ENCODE assay signal across 8 mouse cellular contexts in the genomic region with DNA sequence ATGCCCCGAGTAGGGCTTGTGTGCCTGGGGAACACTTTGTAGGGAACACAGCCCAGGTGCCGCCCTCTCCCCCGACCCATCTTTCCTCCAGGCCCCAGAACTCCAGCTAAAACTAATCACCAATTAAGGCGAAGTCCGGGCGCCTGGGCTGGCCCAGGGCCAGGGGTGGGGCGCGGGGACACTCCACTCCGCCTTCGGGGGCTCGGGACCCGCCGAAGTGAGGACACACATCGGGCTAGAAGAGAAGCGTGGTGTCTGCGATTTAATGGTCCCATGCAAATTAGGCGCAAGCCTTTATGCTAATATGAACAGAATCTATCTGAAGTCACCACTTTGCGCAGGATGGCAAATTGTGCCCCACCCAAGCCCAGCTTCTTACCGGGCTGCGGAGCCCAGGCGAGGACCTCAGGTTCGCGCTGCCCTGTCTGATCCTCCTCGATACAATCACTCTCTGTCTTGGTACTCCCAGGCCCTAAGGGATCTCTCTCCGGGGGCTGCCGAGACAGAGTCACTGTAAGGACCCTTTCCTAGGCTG. TPM values are rescaled to one million over a fixed set of nuclear protein-coding genes. Genes with fewer than 3 reads are reported as not detected.
A peak's percentile ranks its signal among the peaks of the same experiment; 100 is the strongest.
DNase-seq lines count a peak whose midpoint lies in the region; ATAC-seq and TF ChIP-seq lines count a peak whose summit lies in the region.

No protein-coding gene starts in this region.

- no peaks in the 10 kb centered on the region for H3K27me3 ChIP-seq in heart, adult 2 months (ENCODE audit: control insufficient read depth, insufficient read depth, low read length)
- H3K27me3 ChIP-seq in kidney, postnatal 0 days (ENCODE audit: insufficient read depth, low read length): no peaks in the 10 kb centered on the region
- peaks cover 25% of the 10 kb centered on the region for H3K27me3 ChIP-seq in midbrain, embryonic 10.5 days (ENCODE audit: low read depth, poor library complexity, severe bottlenecking)

- H3K9ac ChIP-seq in heart, adult 2 months (ENCODE audit: low read depth, low read length): peak overlapping the region; percentile 77
- peak overlapping the region; percentile 72 for H3K9ac ChIP-seq in kidney, postnatal 0 days (ENCODE audit: low read depth, low read length)

- 0 out of 2 replicates have a peak, but pooled peaks have one; percentile 1 for ATAC-seq in kidney, postnatal 0 days (replicated peaks; ENCODE audit: low FRiP score, low read depth)

- H3K4me1 ChIP-seq in heart, adult 2 months (ENCODE audit: control insufficient read depth, insufficient read depth, low read length): peaks cover 1% of the 10 kb centered on the region
- H3K4me1 ChIP-seq in kidney, postnatal 0 days (replicated peaks; ENCODE audit: insufficient read depth, low read length): peaks cover 14% of the 10 kb centered on the region; the same call in 1 of the 2 replicates
- H3K4me1 ChIP-seq in midbrain, embryonic 10.5 days: peaks cover 77% of the 10 kb centered on the region

- peak overlapping the region; percentile 79 for H3K27ac ChIP-seq in heart, adult 2 months
- peak overlapping the region; percentile 75 for H3K27ac ChIP-seq in kidney, postnatal 0 days
- peak overlapping the region; percentile 96 for H3K27ac ChIP-seq in midbrain, embryonic 10.5 days (replicated peaks)

- peak; percentile 46 for DNase-seq in right cerebral cortex, postnatal 4 days
- DNase-seq in right cerebral cortex, adult 18-20 months: no peak
- DNase-seq in cerebellum, postnatal 25 days: peak; percentile 59 to 64
- peak; percentile 73 to 76 for DNase-seq in heart, adult 2 months
- peak; percentile 46 for DNase-seq in kidney, postnatal 0 days (ENCODE audit: low spot score)
- DNase-seq in midbrain, embryonic 10.5 days (ENCODE audit: low spot score): peak; percentile 56
- peak; percentile 48 for DNase-seq in urinary bladder, postnatal 25 days (ENCODE audit: low spot score)
- no peak for DNase-seq in thymus, postnatal 4 days

- TF ChIP-seq POLR2A in heart, adult 2 months (IDR thresholded peaks at IDR 0.05; ENCODE audit: insufficient read depth, low read depth, low read length): peak; percentile 43

- intact Hi-C loops in heart, adult 2 months (cut with DNase I): no loop called here

- H3K36me3 ChIP-seq in heart, adult 2 months (ENCODE audit: control insufficient read depth, insufficient read depth, low read length): no peaks in the 10 kb centered on the region
- peaks cover 12% of the 10 kb centered on the region; the same call in 1 of the 2 replicates for H3K36me3 ChIP-seq in kidney, postnatal 0 days (ENCODE audit: insufficient read depth, low read length)
- peaks cover 55% of the 10 kb centered on the region for H3K36me3 ChIP-seq in midbrain, embryonic 10.5 days

- no peak for TF ChIP-seq EP300 in heart, adult 2 months (IDR thresholded peaks at IDR 0.05; ENCODE audit: insufficient read depth, low read depth, low read length)

- H3K4me3 ChIP-seq in heart, adult 2 months: peak overlapping the region; percentile 66
- H3K4me3 ChIP-seq in kidney, postnatal 0 days (replicated peaks; ENCODE audit: low read depth, low read length): peak overlapping the region; percentile 71
- H3K4me3 ChIP-seq in midbrain, embryonic 10.5 days: peak overlapping the region; percentile 90

- no peaks in the 10 kb centered on the region for H3K79me2 ChIP-seq in heart, adult 2 months (replicated peaks; ENCODE audit: control insufficient read depth, insufficient read depth, low read length)

- no peak for TF ChIP-seq CTCF in heart, adult 2 months (IDR thresholded peaks at IDR 0.05)
- TF ChIP-seq CTCF in kidney, postnatal 0 days (IDR thresholded peaks at IDR 0.05; ENCODE audit: low read depth): no peak

- peak overlapping the region; percentile 87 for H3K4me2 ChIP-seq in kidney, postnatal 0 days (ENCODE audit: low read length)

- 1% methylated on average over 25 of the region's 26 CpGs for WGBS in heart, adult 2 months
- WGBS in kidney, postnatal 0 days: under 1% methylated on average over 26 of the region's 26 CpGs
- WGBS in midbrain, embryonic 10.5 days: under 1% methylated on average over 26 of the region's 26 CpGs

- no peaks in the 10 kb centered on the region for H3K9me3 ChIP-seq in kidney, postnatal 0 days (replicated peaks; ENCODE audit: low read length)
- H3K9me3 ChIP-seq in midbrain, embryonic 10.5 days (replicated peaks): no peaks in the 10 kb centered on the region

RNA-seq across cellular contexts. Expression of a gene that starts 0.7 kb away (rescaled TPM):
- 10 to 100 TPM in 1 of 2 experiments, 1 to 10 TPM in 1; 9.8 to 10.1 TPM for total RNA-seq in heart, adult 2 months (2021)
- polyA plus RNA-seq in heart, adult 2 months (2012; rRNA removed): 17.4 and 18.2 TPM in 2 replicates
- polyA plus RNA-seq in kidney, postnatal 0 days (2015; fragmentation: Nextera tagmentation; extraction: Ambion mirVana): 27.9 and 29.0 TPM in 2 replicates
- 24.8 and 28.7 TPM in 2 replicates for polyA plus RNA-seq in midbrain, embryonic 10.5 days (2016; fragmentation: Nextera tagmentation; extraction: Ambion mirVana)

RNA-seq across cellular contexts. Expression of a gene that starts 6.3 kb away (rescaled TPM):
- total RNA-seq in heart, adult 2 months (2021): 10 to 100 TPM; 23.7 to 24.2 TPM
- polyA plus RNA-seq in heart, adult 2 months (2012; rRNA removed): 92.6 and 102 TPM in 2 replicates
- polyA plus RNA-seq in kidney, postnatal 0 days (2015; fragmentation: Nextera tagmentation; extraction: Ambion mirVana): 83.3 and 85.1 TPM in 2 replicates
- 119 and 142 TPM in 2 replicates for polyA plus RNA-seq in midbrain, embryonic 10.5 days (2016; fragmentation: Nextera tagmentation; extraction: Ambion mirVana)

RNA-seq across cellular contexts. Expression of a gene that starts 8.7 kb away (rescaled TPM):
- 10 to 100 TPM; 13.2 to 14.7 TPM for total RNA-seq in heart, adult 2 months (2021)
- polyA plus RNA-seq in heart, adult 2 months (2012; rRNA removed): 40.5 and 68.0 TPM in 2 replicates
- polyA plus RNA-seq in kidney, postnatal 0 days (2015; fragmentation: Nextera tagmentation; extraction: Ambion mirVana): 2.8 and 3.1 TPM in 2 replicates
- polyA plus RNA-seq in midbrain, embryonic 10.5 days (2016; fragmentation: Nextera tagmentation; extraction: Ambion mirVana): 0.87 and 1.4 TPM in 2 replicates

RNA-seq across cellular contexts. Expression of a gene that starts 22.2 kb away (rescaled TPM):
- 10 to 100 TPM; 25.7 to 28.8 TPM for total RNA-seq in heart, adult 2 months (2021)
- polyA plus RNA-seq in heart, adult 2 months (2012; rRNA removed): 29.0 and 42.3 TPM in 2 replicates
- polyA plus RNA-seq in kidney, postnatal 0 days (2015; fragmentation: Nextera tagmentation; extraction: Ambion mirVana): 45.0 and 50.1 TPM in 2 replicates
- polyA plus RNA-seq in midbrain, embryonic 10.5 days (2016; fragmentation: Nextera tagmentation; extraction: Ambion mirVana): 16.5 and 18.1 TPM in 2 replicates

RNA-seq across cellular contexts. Expression of a gene that starts 24.2 kb away (rescaled TPM):
- total RNA-seq in heart, adult 2 months (2021): 1 to 10 TPM; 1.8 to 2.0 TPM
- polyA plus RNA-seq in heart, adult 2 months (2012; rRNA removed): 4.0 and 9.5 TPM in 2 replicates
- polyA plus RNA-seq in kidney, postnatal 0 days (2015; fragmentation: Nextera tagmentation; extraction: Ambion mirVana): 15.0 and 16.4 TPM in 2 replicates
- 4.9 and 6.1 TPM in 2 replicates for polyA plus RNA-seq in midbrain, embryonic 10.5 days (2016; fragmentation: Nextera tagmentation; extraction: Ambion mirVana)

Comparison
In these comparisons a context has a peak if more than half of its experiments do, and no peak if none do; other contexts are left out.
1. DNase-seq: peak in right cerebral cortex, postnatal 4 days (single experiment), cerebellum, postnatal 25 days (2 of 2), heart, adult 2 months (2 of 2), kidney, postnatal 0 days (single experiment), midbrain, embryonic 10.5 days (single experiment) and urinary bladder, postnatal 25 days (single experiment); none in right cerebral cortex, adult 18-20 months (single experiment) and thymus, postnatal 4 days (single experiment).
2. RNA of a gene that starts 8.7 kb away (polyA plus RNA-seq): 40.5 to 68.0 TPM in heart, adult 2 months; 2.8 to 3.1 TPM in kidney, postnatal 0 days and 0.87 to 1.4 TPM in midbrain, embryonic 10.5 days; every median in the first group is over 10 times any median in the second.
3. Peak in every context shown above with its lines, with median percentiles within 50 percentile points of each other: H3K27ac ChIP-seq and H3K4me3 ChIP-seq.